In genomic region chr17:46519971-46520370, GRCm38 (mm10) we compare ENCODE assay signal across 11 mouse cellular contexts. TPM values are rescaled to one million over a fixed set of nuclear protein-coding genes. Genes with fewer than 3 reads are reported as not detected.
DNase-seq lines count a peak whose midpoint lies in the region; ATAC-seq lines count a peak whose summit lies in the region.
"Had no signal": no experiment of that assay in that cellular context is flagged by ENCODE, and none has a peak within 500 bp of the region (broad histone marks: within the 10 kb centered on the region; RNA-seq: fewer than 3 reads in every experiment).

No protein-coding gene starts in this region.

- 52% methylated on average over 10 of the region's 10 CpGs for WGBS in heart, embryonic 15.5 days
- WGBS in midbrain, embryonic 11.5 days: 51% methylated on average over 10 of the region's 10 CpGs
- 56% methylated on average over 10 of the region's 10 CpGs for WGBS in midbrain, embryonic 16.5 days
- 48% methylated on average over 10 of the region's 10 CpGs for WGBS in limb, embryonic 11.5 days
- 56% methylated on average over 10 of the region's 10 CpGs for WGBS in stomach, embryonic 15.5 days

- H3K27ac ChIP-seq in heart, embryonic 15.5 days: no peak overlapping the region
- no peak overlapping the region for H3K27ac ChIP-seq in midbrain, embryonic 11.5 days (ENCODE audit: low read depth, low read length)
- no peak overlapping the region for H3K27ac ChIP-seq in midbrain, embryonic 16.5 days (ENCODE audit: low read length)
- no peak overlapping the region for H3K27ac ChIP-seq in limb, embryonic 11.5 days (replicated peaks; ENCODE audit: low read depth, low read length)
- no peak overlapping the region for H3K27ac ChIP-seq in stomach, embryonic 15.5 days

- H3K4me2 ChIP-seq in heart, embryonic 15.5 days: peak overlapping the region; percentile 53
- H3K4me2 ChIP-seq in midbrain, embryonic 11.5 days: peak overlapping the region; percentile 11; the same call in 1 of the 2 replicates
- H3K4me2 ChIP-seq in midbrain, embryonic 16.5 days (ENCODE audit: low read length): no peak overlapping the region
- peak overlapping the region; percentile 13; the same call in 1 of the 2 replicates for H3K4me2 ChIP-seq in limb, embryonic 11.5 days (ENCODE audit: low read depth, severe bottlenecking)
- peak overlapping the region; percentile 42 for H3K4me2 ChIP-seq in stomach, embryonic 15.5 days

- peaks cover 12% of the 10 kb centered on the region for H3K27me3 ChIP-seq in heart, embryonic 15.5 days
- peaks cover 3% of the 10 kb centered on the region; the same call in 1 of the 2 replicates for H3K27me3 ChIP-seq in midbrain, embryonic 11.5 days (ENCODE audit: control insufficient read depth, insufficient read depth, low read length)
- 0 out of 2 replicates have a peak, but pooled peaks cover 4% of the 10 kb centered on the region for H3K27me3 ChIP-seq in midbrain, embryonic 16.5 days (ENCODE audit: control insufficient read depth, insufficient read depth, low read depth, low read length)
- peaks cover 8% of the 10 kb centered on the region; the same call in 1 of the 2 replicates for H3K27me3 ChIP-seq in limb, embryonic 11.5 days (ENCODE audit: control insufficient read depth, insufficient read depth, low read length)
- no peaks in the 10 kb centered on the region; the same call in 1 of the 2 replicates for H3K27me3 ChIP-seq in stomach, embryonic 15.5 days (replicated peaks)

- no peaks in the 10 kb centered on the region for H3K36me3 ChIP-seq in heart, embryonic 15.5 days
- no peaks in the 10 kb centered on the region for H3K36me3 ChIP-seq in midbrain, embryonic 11.5 days (ENCODE audit: control insufficient read depth, insufficient read depth, low read length)
- peaks cover 17% of the 10 kb centered on the region for H3K36me3 ChIP-seq in midbrain, embryonic 16.5 days (ENCODE audit: control insufficient read depth, insufficient read depth, low read length)
- H3K36me3 ChIP-seq in limb, embryonic 11.5 days (ENCODE audit: control insufficient read depth, insufficient read depth, low read length): no peaks in the 10 kb centered on the region
- H3K36me3 ChIP-seq in stomach, embryonic 15.5 days: no peaks in the 10 kb centered on the region

- no peak for DNase-seq in heart, adult 9 months (ENCODE audit: low spot score in 2 of 2)
- DNase-seq in midbrain, embryonic 11.5 days (ENCODE audit: low spot score, missing footprints): no peak
- no peak for DNase-seq in limb, embryonic 11.5 days (ENCODE audit: low spot score)
- DNase-seq in cerebellum, postnatal 36 days: no peak
- DNase-seq: spleen, adult 18-20 months had no signal

- peak overlapping the region; percentile 19; the same call in 1 of the 2 replicates for H3K4me3 ChIP-seq in heart, embryonic 15.5 days
- no peak overlapping the region for H3K4me3 ChIP-seq in midbrain, embryonic 11.5 days (ENCODE audit: low read depth, low read length)
- no peak overlapping the region for H3K4me3 ChIP-seq in midbrain, embryonic 16.5 days (ENCODE audit: low read depth, low read length)
- H3K4me3 ChIP-seq in limb, embryonic 11.5 days (ENCODE audit: low read depth, low read length): 0 out of 2 replicates have a peak overlapping the region, but pooled peaks have one; percentile 11
- H3K4me3 ChIP-seq in stomach, embryonic 15.5 days (replicated peaks): peak overlapping the region; percentile 16

- peaks cover 12% of the 10 kb centered on the region for H3K4me1 ChIP-seq in heart, embryonic 15.5 days (replicated peaks)
- 0 out of 2 replicates have a peak, but pooled peaks cover 4% of the 10 kb centered on the region for H3K4me1 ChIP-seq in midbrain, embryonic 11.5 days (ENCODE audit: control insufficient read depth, insufficient read depth, low read length)
- H3K4me1 ChIP-seq in midbrain, embryonic 16.5 days (ENCODE audit: control insufficient read depth, insufficient read depth, low read length): no peaks in the 10 kb centered on the region
- 0 out of 2 replicates have a peak, but pooled peaks cover 3% of the 10 kb centered on the region for H3K4me1 ChIP-seq in limb, embryonic 11.5 days (ENCODE audit: control insufficient read depth, insufficient read depth, low read length)
- 0 out of 2 replicates have a peak, but pooled peaks cover 7% of the 10 kb centered on the region for H3K4me1 ChIP-seq in stomach, embryonic 15.5 days

- no peaks in the 10 kb centered on the region for H3K9me3 ChIP-seq in heart, embryonic 15.5 days (replicated peaks)
- no peaks in the 10 kb centered on the region for H3K9me3 ChIP-seq in midbrain, embryonic 11.5 days (ENCODE audit: control insufficient read depth, low read length)
- no peaks in the 10 kb centered on the region for H3K9me3 ChIP-seq in midbrain, embryonic 16.5 days (replicated peaks; ENCODE audit: control insufficient read depth, low read length, poor library complexity, severe bottlenecking)
- no peaks in the 10 kb centered on the region for H3K9me3 ChIP-seq in limb, embryonic 11.5 days (ENCODE audit: control insufficient read depth, low read length)
- H3K9me3 ChIP-seq in stomach, embryonic 15.5 days: no peaks in the 10 kb centered on the region

- H3K9ac ChIP-seq in heart, embryonic 15.5 days: no peak overlapping the region
- H3K9ac ChIP-seq in midbrain, embryonic 11.5 days (ENCODE audit: low read length): peak overlapping the region; percentile 27; the same call in 1 of the 2 replicates
- no peak overlapping the region for H3K9ac ChIP-seq in midbrain, embryonic 16.5 days (ENCODE audit: low read depth, low read length)
- peak overlapping the region; percentile 35 for H3K9ac ChIP-seq in limb, embryonic 11.5 days (ENCODE audit: low read length)
- H3K9ac ChIP-seq in stomach, embryonic 15.5 days: no peak overlapping the region

- 0 out of 2 replicates have a peak, but pooled peaks have one; percentile 7 for ATAC-seq in heart, embryonic 15.5 days (replicated peaks; ENCODE audit: insufficient number of reproducible peaks, insufficient read depth, low FRiP score, low read depth)
- ATAC-seq in midbrain, embryonic 11.5 days (ENCODE audit: low FRiP score): no peak
- no peak for ATAC-seq in midbrain, embryonic 16.5 days
- no peak for ATAC-seq in limb, embryonic 11.5 days (ENCODE audit: insufficient number of reproducible peaks, low FRiP score, low TSS enrichment, low read depth)
- no peak for ATAC-seq in stomach, embryonic 15.5 days (ENCODE audit: insufficient read depth, low FRiP score, low read depth)
- ATAC-seq in megakaryocyte-erythroid progenitor cell, adult 5-6 weeks (replicated peaks; ENCODE audit: low FRiP score, low TSS enrichment, poor library complexity, severe bottlenecking): no peak
- ATAC-seq: activated CD4-positive, CD25-positive, alpha-beta regulatory T cell, adult 4 months had no signal

RNA-seq across cellular contexts. Expression of gene Dnph1, which starts 23.5 kb away (rescaled TPM):
- 23.1 and 27.6 TPM in 2 replicates for polyA plus RNA-seq in heart, embryonic 15.5 days (2015; fragmentation: Nextera tagmentation; extraction: Ambion mirVana)
- polyA plus RNA-seq in midbrain, embryonic 11.5 days (2014; fragmentation: Nextera tagmentation; extraction: Ambion mirVana): 71.7 and 77.2 TPM in 2 replicates
- 11.1 and 11.5 TPM in 2 replicates for polyA plus RNA-seq in midbrain, embryonic 16.5 days (2015; fragmentation: Nextera tagmentation; extraction: Ambion mirVana)
- 59.7 and 62.3 TPM in 2 replicates for polyA plus RNA-seq in limb, embryonic 11.5 days (2014; fragmentation: Nextera tagmentation; extraction: Ambion mirVana)
- 47.7 and 49.7 TPM in 2 replicates for polyA plus RNA-seq in stomach, embryonic 15.5 days (2015; fragmentation: Nextera tagmentation; extraction: Ambion mirVana)
- 49.4 and 60.5 TPM in 2 replicates for total RNA-seq in megakaryocyte-erythroid progenitor cell, adult 5-6 weeks (2014; fragmentation: Nextera tagmentation)
- 15.6 and 27.7 TPM in 2 replicates for total RNA-seq in megakaryocyte-erythroid progenitor cell, adult 5-6 weeks (2017)
- total RNA-seq: neutrophil, adult 5-6 weeks had no signal

RNA-seq across cellular contexts. Expression of gene Cul9, which starts 26.2 kb away (rescaled TPM):
- polyA plus RNA-seq in heart, embryonic 15.5 days (2015; fragmentation: Nextera tagmentation; extraction: Ambion mirVana): 4.6 and 5.5 TPM in 2 replicates
- polyA plus RNA-seq in midbrain, embryonic 11.5 days (2014; fragmentation: Nextera tagmentation; extraction: Ambion mirVana): 2.6 and 4.1 TPM in 2 replicates
- polyA plus RNA-seq in midbrain, embryonic 16.5 days (2015; fragmentation: Nextera tagmentation; extraction: Ambion mirVana): 26.8 and 28.0 TPM in 2 replicates
- polyA plus RNA-seq in limb, embryonic 11.5 days (2014; fragmentation: Nextera tagmentation; extraction: Ambion mirVana): 3.8 and 3.9 TPM in 2 replicates
- 3.2 and 4.6 TPM in 2 replicates for polyA plus RNA-seq in stomach, embryonic 15.5 days (2015; fragmentation: Nextera tagmentation; extraction: Ambion mirVana)
- total RNA-seq in megakaryocyte-erythroid progenitor cell, adult 5-6 weeks (2014; fragmentation: Nextera tagmentation): 14.1 and 19.6 TPM in 2 replicates
- 2.5 and 4.8 TPM in 2 replicates for total RNA-seq in megakaryocyte-erythroid progenitor cell, adult 5-6 weeks (2017)

RNA-seq across cellular contexts. Expression of gene Ttbk1, which starts 32.5 kb away (rescaled TPM):
- polyA plus RNA-seq in heart, embryonic 15.5 days (2015; fragmentation: Nextera tagmentation; extraction: Ambion mirVana): 0.05 and 0.29 TPM in 2 replicates
- 2.1 and 2.6 TPM in 2 replicates for polyA plus RNA-seq in midbrain, embryonic 11.5 days (2014; fragmentation: Nextera tagmentation; extraction: Ambion mirVana)
- 4.7 and 5.5 TPM in 2 replicates for polyA plus RNA-seq in midbrain, embryonic 16.5 days (2015; fragmentation: Nextera tagmentation; extraction: Ambion mirVana)
- polyA plus RNA-seq in limb, embryonic 11.5 days (2014; fragmentation: Nextera tagmentation; extraction: Ambion mirVana): 0.27 and 0.58 TPM in 2 replicates
- 0.27 and 0.31 TPM in 2 replicates for polyA plus RNA-seq in stomach, embryonic 15.5 days (2015; fragmentation: Nextera tagmentation; extraction: Ambion mirVana)
- total RNA-seq in megakaryocyte-erythroid progenitor cell, adult 5-6 weeks (2014; fragmentation: Nextera tagmentation): 0.10 TPM in 1 of 2 replicates, not detected in the other
- 0.14 TPM in 1 of 2 replicates, not detected in the other for total RNA-seq in megakaryocyte-erythroid progenitor cell, adult 5-6 weeks (2017)

RNA-seq across cellular contexts. Expression of gene Srf, which starts 36.0 kb away (rescaled TPM):
- polyA plus RNA-seq in heart, embryonic 15.5 days (2015; fragmentation: Nextera tagmentation; extraction: Ambion mirVana): 8.7 and 14.6 TPM in 2 replicates
- 3.6 and 6.0 TPM in 2 replicates for polyA plus RNA-seq in midbrain, embryonic 11.5 days (2014; fragmentation: Nextera tagmentation; extraction: Ambion mirVana)
- 3.0 and 3.2 TPM in 2 replicates for polyA plus RNA-seq in midbrain, embryonic 16.5 days (2015; fragmentation: Nextera tagmentation; extraction: Ambion mirVana)
- polyA plus RNA-seq in limb, embryonic 11.5 days (2014; fragmentation: Nextera tagmentation; extraction: Ambion mirVana): 8.3 and 9.8 TPM in 2 replicates
- 8.7 and 9.4 TPM in 2 replicates for polyA plus RNA-seq in stomach, embryonic 15.5 days (2015; fragmentation: Nextera tagmentation; extraction: Ambion mirVana)
- 26.2 and 44.3 TPM in 2 replicates for total RNA-seq in megakaryocyte-erythroid progenitor cell, adult 5-6 weeks (2014; fragmentation: Nextera tagmentation)
- total RNA-seq in megakaryocyte-erythroid progenitor cell, adult 5-6 weeks (2017): 19.3 and 20.5 TPM in 2 replicates

Comparison
In these comparisons a context has a peak if more than half of its experiments do, and no peak if none do; other contexts are left out.
1. H3K9ac ChIP-seq: peak in midbrain, embryonic 11.5 days (single experiment) and limb, embryonic 11.5 days (single experiment); none in heart, embryonic 15.5 days (single experiment), midbrain, embryonic 16.5 days (single experiment) and stomach, embryonic 15.5 days (single experiment).
2. H3K4me3 ChIP-seq: peak in heart, embryonic 15.5 days (single experiment), limb, embryonic 11.5 days (single experiment) and stomach, embryonic 15.5 days (single experiment); none in midbrain, embryonic 11.5 days (single experiment) and midbrain, embryonic 16.5 days (single experiment).